Mouse (Mus musculus): ENCODE data around the gene St6galnac5.
"Not testable (repeated sequence)": the region's sequence is repeated elsewhere in the genome, so short reads cannot be mapped to it uniquely, and the experiment has no call there.

St6galnac5 gene

GRCm38 (mm10) chr3:152784353-152784752 lies 197.7 kb downstream of the St6galnac5 start:
- not testable (repeated sequence) for DNase-seq (ENCODE audit: low read depth)

DNA sequence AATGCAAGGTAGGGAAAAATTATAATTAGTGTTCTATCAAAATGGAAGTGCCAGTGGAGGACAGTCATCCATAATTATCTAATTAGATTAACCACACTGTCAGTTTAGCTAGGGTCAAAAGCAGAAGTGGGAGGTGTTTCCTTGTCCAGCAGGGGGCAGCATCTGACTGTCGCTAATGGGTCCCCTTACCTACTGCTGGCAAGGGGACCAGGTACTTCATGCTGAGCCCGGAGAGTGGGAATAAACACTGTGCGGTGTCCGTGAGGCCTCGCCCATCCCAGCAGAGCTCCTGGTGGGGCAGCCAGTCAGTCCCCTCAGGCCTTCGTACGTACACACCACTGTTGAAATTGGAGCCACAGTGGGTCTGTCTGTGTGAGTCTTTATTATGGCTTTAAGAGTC lies 198.3 kb downstream of the St6galnac5 start:
- DNase-seq (ENCODE audit: low read depth), result no peak

DNA sequence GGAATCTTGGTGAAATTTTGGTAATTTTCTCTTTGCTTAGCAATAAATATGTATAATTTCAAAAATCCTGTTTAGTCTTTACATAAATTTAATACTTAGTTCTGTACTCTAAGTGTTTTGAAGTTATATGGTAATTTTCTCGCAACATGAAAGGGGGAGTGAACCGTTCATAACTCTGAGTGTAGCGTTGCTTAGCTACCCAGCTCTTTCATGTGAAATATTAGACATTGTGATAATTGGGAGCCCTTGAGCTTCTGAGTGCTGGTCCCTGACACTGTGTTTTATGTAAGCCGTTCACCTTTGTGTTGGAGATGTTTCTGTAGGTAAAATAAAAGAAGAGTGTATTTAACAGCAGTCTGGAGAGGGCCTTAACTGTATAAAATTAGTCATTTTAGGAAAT lies 202.2 kb downstream of the St6galnac5 start:
- DNase-seq (ENCODE audit: low read depth), result no peak

DNA sequence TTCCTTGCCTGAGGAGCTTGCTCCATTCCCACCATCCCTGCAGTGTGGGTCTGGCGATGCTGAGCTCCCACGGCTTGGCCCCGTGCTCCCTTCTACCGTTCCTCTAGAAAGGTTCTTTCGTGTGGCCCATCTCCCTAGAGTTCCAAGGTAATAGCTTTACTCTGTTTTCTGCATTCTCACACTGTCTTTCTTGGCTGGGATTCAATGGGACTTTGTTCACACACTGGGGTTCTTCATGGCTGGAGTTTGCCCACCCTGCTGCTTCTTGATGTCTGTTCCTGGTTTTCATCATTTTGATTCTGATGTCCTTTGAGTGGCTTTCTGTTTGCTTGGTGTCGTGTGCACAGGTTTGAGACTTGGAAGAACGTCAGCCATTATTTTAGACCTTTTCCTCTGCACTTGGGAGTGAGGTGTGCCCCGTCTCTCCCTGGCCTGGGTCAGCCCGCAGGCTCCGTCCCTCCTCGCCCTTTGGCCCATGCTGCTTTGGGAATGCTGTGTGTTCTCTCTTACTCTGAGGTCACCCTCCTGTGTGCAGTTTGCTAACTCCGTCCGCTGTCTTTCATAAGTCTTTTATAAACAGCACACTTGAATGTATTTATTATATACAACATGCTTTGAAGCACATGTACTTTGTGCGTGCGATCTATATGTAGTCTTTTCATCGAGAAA lies 205.0 kb downstream of the St6galnac5 start:
- DNase-seq (ENCODE audit: low read depth), result no peak

DNA sequence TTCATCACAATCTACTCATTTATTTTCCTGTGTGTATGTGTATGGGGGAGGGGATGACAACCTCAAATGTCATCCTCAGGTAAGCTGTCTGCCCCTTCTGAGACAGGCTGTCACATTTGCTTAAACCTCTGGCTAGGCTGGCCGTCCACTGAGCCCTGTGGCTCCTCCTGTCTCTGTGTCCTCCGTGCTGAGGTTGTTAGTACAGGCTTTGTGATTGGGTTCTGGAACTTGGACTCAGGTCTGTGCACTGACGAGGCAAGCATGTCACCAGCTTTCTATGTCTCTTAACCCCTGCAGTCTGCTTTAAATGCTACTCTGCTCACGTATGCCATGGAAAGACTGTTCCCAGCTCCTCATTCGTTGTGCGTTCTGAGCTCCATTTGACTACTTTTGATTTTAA lies 205.7 kb downstream of the St6galnac5 start:
- no peak for DNase-seq (ENCODE audit: low read depth)

DNA sequence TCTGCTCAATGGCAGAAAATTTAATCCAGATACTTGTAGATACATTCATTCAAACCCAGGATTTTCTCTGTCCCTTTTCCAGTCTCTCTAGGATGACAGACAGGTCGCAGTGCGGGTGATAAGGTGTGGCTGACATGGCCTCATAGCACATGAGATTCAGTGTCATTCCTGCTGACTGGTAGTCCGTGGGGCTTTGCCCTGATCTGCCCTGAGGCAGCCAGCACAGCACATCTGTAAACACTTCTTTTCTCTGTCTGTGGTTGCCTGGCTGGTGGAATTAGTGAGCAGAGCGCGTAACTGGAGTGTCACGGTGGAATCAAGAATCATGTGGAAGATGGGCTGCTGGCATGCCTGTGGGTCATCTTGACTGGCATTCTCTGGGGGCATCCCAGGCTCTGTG lies 212.0 kb downstream of the St6galnac5 start:
- no peak for DNase-seq (ENCODE audit: low read depth)

- DNase-seq (ENCODE audit: low read depth), result no peak
These were observed 214.6 kb downstream of the St6galnac5 start for GRCm38 (mm10) chr3:152767485-152767884.
